Mouse (Mus musculus) ES-E14 (cell line): ENCODE measurements around the gene Fam71e1. TPM values are rescaled to one million over a fixed set of nuclear protein-coding genes. Genes with fewer than 3 reads are reported as not detected.

Source experiments
- DNase-seq: peaks from one replicate; pipeline ENCODE4 v3.0.0-alpha.2; 2013; ENCODE audit warnings: low read depth, low spot score
- H3K27ac ChIP-seq: 2 replicates; pipeline ENCODE4 v1.5.1; 2012; ENCODE audit warnings: low read depth, mild to moderate bottlenecking, low read length, moderate library complexity, mixed read lengths; ENCODE audit not compliant: poor library complexity, insufficient read depth, severe bottlenecking
- H3K36me3 ChIP-seq: 2 replicates; pipeline ENCODE4 v1.6.1; 2012; ENCODE audit warnings: mild to moderate bottlenecking, low read length, moderate library complexity, mixed read lengths; ENCODE audit not compliant: control insufficient read depth, poor library complexity, insufficient read depth, severe bottlenecking
- H3K4me1 ChIP-seq, 2 experiments: fragments of 150-350 bp in 1 of 2; sonication (generic) in 1 of 2; 2 replicates each; pipeline ENCODE4 v1.6.1; 2012; ENCODE audit warnings: low read length in 2 of 2, mild to moderate bottlenecking in 1 of 2, mixed read lengths in 1 of 2; ENCODE audit not compliant: control insufficient read depth in 2 of 2, insufficient read depth in 2 of 2, poor library complexity in 1 of 2
- H3K4me3 ChIP-seq, 2 experiments: fragments of 150-350 bp in 1 of 2; sonication (generic) in 1 of 2; 2 replicates each; pipeline ENCODE4 v1.5.1; 2012; ENCODE audit warnings: low read length in 2 of 2, low read depth in 1 of 2, mild to moderate bottlenecking in 1 of 2, mixed read lengths in 1 of 2; ENCODE audit not compliant: insufficient read depth in 1 of 2, poor library complexity in 1 of 2, severe bottlenecking in 1 of 2
- H3K9ac ChIP-seq: 2 replicates; pipeline ENCODE4 v1.6.1; 2012; ENCODE audit warnings: low read depth, mild to moderate bottlenecking, low read length, mixed read lengths; ENCODE audit not compliant: poor library complexity, insufficient read depth, severe bottlenecking
- H3K9me3 ChIP-seq: fragments of 150-350 bp; sonication (generic); 2 replicates; pipeline ENCODE4 v1.6.1; 2012; ENCODE audit warnings: low read depth, mild to moderate bottlenecking, low read length; ENCODE audit not compliant: control insufficient read depth, insufficient read depth
- CHD2 ChIP-seq: IDR thresholded peaks from 2 replicates; pipeline ENCODE4 v1.6.1; 2014; ENCODE audit warnings: mild to moderate bottlenecking, low read depth, low read length, inconsistent platforms
- HCFC1 ChIP-seq: IDR thresholded peaks from 2 replicates; pipeline ENCODE4 v1.6.1; 2012; ENCODE audit warnings: low read length, inconsistent platforms, borderline replicate concordance; ENCODE audit not compliant: insufficient read depth
- MAFK ChIP-seq: IDR thresholded peaks from 2 replicates; pipeline ENCODE4 v1.6.1; 2014; ENCODE audit warnings: mild to moderate bottlenecking, low read depth, low read length, inconsistent platforms; ENCODE audit not compliant: insufficient read depth
- ZC3H11A ChIP-seq: IDR thresholded peaks from 2 replicates; pipeline ENCODE4 v1.6.1; 2012; ENCODE audit warnings: low read depth, mild to moderate bottlenecking, inconsistent platforms, low read length, borderline replicate concordance
- ZNF384 ChIP-seq: IDR thresholded peaks from 2 replicates; pipeline ENCODE4 v1.6.1; 2012; ENCODE audit warnings: low read depth, low read length, inconsistent platforms
- in situ Hi-C, 2 experiments: fragments of 600-800 bp; cut with MboI; formaldehyde crosslinking; loops; one replicate each; pipeline ENCODE4 v1.15.1; 2025; ENCODE audit warnings: low sequenced_read_pairs in 2 of 2, inconsistent platforms in 1 of 2; ENCODE audit not compliant: unreplicated experiment in 2 of 2
- total RNA-seq: library from RNA; depleted of rRNA; stranded (reverse); fragments of 300-350 nt; gene quantifications from 2 replicates; pipeline ENCODE4 v1.2.3, GENCODE M21; 2012

Gene Fam71e1
- total RNA-seq, 1 experiment = 3.4 TPM

DNA sequence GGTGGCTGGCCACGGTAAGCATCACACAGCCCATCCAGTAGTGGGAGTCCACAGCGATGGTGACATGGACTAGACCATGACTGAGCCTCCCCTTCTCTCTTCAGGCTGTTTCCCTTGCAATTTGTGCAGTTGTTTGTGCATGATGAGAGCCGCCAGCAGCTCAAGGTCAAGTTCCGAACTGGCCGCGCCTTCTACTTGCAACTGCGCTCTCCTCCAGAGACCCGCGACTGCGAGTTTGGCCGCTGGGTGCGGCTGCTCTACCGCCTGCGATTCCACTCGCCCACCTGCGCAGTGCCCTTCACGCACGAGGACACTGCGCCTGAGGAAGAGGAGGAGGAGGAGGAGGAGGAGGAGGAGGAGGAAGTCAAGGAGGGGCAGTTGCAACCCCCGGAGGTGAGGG is 3.7 kb downstream of the Fam71e1 start:
- no peaks in the 10 kb centered on the region for H3K36me3 ChIP-seq
- no peak for TF ChIP-seq HCFC1
- H3K4me1 ChIP-seq = peaks cover 9 to 21% of the 10 kb centered on the region in 2 experiments; a peak in 3 of 4 replicates
- 0 out of 2 replicates have a peak overlapping the region, but pooled peaks have one; percentile 35 for H3K9ac ChIP-seq
- H3K4me3 ChIP-seq = peak overlapping the region in 1 of 2 experiments; percentile 39; a peak in 1 of 4 replicates
- no peaks in the 10 kb centered on the region for H3K9me3 ChIP-seq
- in situ Hi-C loops = no loop called here
- DNase-seq = no peak
- H3K27ac ChIP-seq = no peak overlapping the region

DNA sequence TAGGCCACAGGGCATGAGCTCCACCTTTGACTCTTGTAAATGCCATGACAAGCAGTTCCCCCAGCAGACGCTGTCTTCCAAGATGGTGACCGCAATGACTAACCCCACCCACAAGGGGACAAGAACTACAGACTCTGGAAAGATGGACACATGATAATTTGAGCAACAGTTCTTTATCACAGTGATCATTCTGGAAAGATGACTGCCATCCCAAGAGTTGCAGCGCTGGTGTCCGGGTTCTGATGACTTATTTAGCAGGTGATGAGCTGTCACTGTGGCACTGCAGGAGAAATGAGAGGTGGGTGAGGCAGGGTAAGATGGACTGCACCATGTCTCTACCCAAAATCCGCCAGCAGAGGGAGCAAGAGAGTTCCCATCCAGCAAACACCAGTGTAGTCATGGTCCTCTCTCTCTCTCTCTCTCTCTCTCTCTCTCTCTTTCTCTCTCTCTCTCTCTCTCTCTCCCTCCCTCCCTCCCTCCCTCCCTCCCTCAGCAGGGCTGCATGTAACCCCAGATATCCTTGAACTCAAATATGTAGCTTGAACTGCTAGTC is 5.3 kb downstream of the Fam71e1 start:
- Histone ChIP-seq H3K4me1 (peaks cover 9 to 22% of the 10 kb centered on the region in 2 experiments; a peak in 3 of 4 replicates), H3K9ac (no peak overlapping the region), H3K27ac (no peak overlapping the region), H3K4me3 (no peak overlapping the region), H3K36me3 (no peaks in the 10 kb centered on the region), H3K9me3 (no peaks in the 10 kb centered on the region)
- in situ Hi-C loops = no loop called here
- TF ChIP-seq MAFK (no peak), ZC3H11A (no peak), CHD2 (no peak), ZNF384 (no peak), HCFC1 (no peak)
- peak; percentile 77 for DNase-seq

DNA sequence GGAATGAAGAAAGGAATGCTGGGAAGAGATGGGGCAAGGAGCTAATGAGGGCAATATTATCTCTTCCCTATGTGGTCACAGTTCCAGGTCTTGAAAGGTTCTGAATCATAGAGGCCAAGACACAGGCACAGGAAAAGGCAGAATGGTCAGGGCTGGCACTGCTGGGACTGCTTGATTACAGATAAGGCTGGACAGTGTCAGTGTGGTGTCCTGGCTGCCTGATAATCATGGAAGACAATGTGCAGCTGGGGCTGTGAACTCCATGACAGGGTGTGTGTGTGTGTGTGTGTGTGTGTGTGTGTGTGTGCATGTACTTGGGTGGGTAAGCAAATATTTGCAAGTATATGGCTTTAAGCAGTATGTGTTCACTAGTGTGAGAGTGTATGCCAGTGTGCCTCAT is 11.1 kb downstream of the Fam71e1 start:
- TF ChIP-seq ZC3H11A (no peak), CHD2 (no peak), ZNF384 (no peak), HCFC1 (no peak), MAFK (no peak)
- peaks cover 0 to 2% of the 10 kb centered on the region in 2 experiments; a peak in 1 of 4 replicates for H3K4me1 ChIP-seq
- no peak overlapping the region for H3K9ac ChIP-seq
- no peaks in the 10 kb centered on the region for H3K36me3 ChIP-seq
- H3K4me3 ChIP-seq = no peak overlapping the region
- H3K27ac ChIP-seq = no peak overlapping the region
- in situ Hi-C loops = no loop called here
- DNase-seq = no peak
- no peaks in the 10 kb centered on the region for H3K9me3 ChIP-seq

GRCm38 (mm10) chr7:44519240-44519913 is 23.0 kb downstream of the Fam71e1 start:
- Histone ChIP-seq H3K27ac (no peak overlapping the region), H3K4me1 (peaks cover 0 to 11% of the 10 kb centered on the region in 2 experiments; a peak in 2 of 4 replicates), H3K9me3 (no peaks in the 10 kb centered on the region), H3K4me3 (no peak overlapping the region), H3K9ac (no peak overlapping the region), H3K36me3 (no peaks in the 10 kb centered on the region)
- peak; percentile 69 for DNase-seq
- in situ Hi-C loops = no loop called here
- TF ChIP-seq MAFK = no peak
- TF ChIP-seq ZC3H11A = peak; percentile 31; the same call in 1 of the 2 replicates

GRCm38 (mm10) chr7:44520990-44521389 is 24.6 kb downstream of the Fam71e1 start:
- Histone ChIP-seq H3K9ac (no peak overlapping the region), H3K4me3 (no peak overlapping the region), H3K27ac (no peak overlapping the region), H3K9me3 (no peaks in the 10 kb centered on the region), H3K36me3 (no peaks in the 10 kb centered on the region), H3K4me1 (peaks cover 0 to 14% of the 10 kb centered on the region in 2 experiments; a peak in 2 of 4 replicates)
- TF ChIP-seq CHD2 = no peak
- no peak for TF ChIP-seq MAFK
- no peak for TF ChIP-seq ZC3H11A
- no peak for TF ChIP-seq HCFC1
- no peak for TF ChIP-seq ZNF384
- in situ Hi-C loops = no loop called here
- DNase-seq = no peak
